Mouse (Mus musculus) embryo, embryonic 10.5 days (tissue): ENCODE measurements around the gene Rhox2g.
"Not testable (repeated sequence)": the region's sequence is repeated elsewhere in the genome, so short reads cannot be mapped to it uniquely, and the experiment has no call there.

ENCODE experiments used
- DNase-seq: peaks from one replicate; pipeline ENCODE4 v3.0.0-alpha.2; 2015; ENCODE audit warnings: low spot score

Rhox2g gene

DNA sequence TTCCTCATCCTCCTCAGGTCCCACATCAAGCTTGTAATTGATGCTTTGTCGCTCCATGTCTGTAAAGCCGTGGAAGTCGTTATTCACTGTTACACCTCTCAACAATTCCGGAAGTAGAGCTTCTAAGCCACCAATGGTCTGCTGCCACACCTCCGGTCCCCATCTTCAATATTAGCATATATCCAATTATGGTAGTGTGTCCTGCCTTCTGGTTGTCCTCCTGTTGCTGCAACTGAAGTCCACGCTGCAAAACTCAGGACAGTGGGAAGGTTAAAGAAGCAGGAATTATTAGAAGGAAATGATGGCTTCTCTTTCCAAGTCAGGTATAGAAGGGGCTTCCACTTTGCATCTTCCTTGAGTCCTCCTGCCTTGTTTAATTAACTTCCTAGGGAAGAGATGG, at the start of gene Rhox2g:
Gene Rhox2g, minus strand, starts transcription at position 101 of the 400 bp plus-strand sequence.
- DNase-seq, result not testable (repeated sequence)

DNA sequence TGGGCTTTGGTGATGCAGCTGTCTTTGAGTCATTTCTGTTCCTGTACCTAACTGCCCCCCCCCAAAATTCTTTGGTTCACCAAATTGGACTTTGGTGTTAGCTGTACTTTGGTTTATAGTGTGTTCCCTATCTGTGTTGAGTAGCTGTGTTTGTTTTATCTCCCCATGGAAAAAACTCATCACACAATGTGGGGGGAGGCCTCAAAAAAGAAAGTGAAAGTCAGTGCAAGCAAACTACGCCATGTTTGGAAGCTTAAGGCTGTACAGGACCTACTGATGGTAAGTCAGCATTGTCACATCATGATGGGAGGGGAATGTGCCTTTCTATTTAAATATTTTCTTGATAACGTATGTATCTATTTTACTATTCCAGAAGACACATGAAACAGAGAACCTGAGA, 49.0 kb upstream of the Rhox2g start:
- no peak for DNase-seq

DNA sequence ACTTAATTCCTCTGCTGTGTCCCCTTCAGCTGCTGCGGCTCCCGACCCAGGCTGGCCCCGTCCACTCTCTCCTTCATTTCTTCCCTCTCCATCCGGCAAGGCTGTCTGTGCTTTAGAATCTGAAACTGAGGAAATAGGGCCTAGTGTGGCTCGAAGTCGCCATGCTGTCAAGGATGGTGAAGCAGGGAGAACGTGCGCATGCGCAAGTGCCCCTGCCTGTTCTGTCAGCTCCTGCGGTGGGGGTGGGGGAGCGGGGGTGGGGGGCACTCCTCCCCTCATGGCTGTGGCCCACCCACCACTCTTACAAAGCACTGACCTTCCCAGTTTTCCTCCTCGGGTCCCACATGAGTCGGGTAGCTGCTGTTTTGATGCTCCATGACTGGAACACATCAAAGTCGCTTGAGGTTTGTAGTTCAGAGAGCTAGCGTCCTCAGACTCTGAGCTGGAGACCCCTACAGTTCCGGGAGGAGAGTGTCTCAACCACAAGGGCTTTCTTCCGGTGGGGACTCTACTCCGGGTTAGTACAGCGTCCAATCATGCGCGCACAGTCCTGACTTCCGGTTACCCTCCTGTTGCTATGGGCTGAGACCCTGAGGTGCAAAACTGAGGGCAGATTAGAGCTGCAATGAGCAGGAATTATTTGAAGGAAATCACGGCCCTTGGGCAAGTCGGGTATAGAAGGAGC, 39.9 kb upstream of the Rhox2g start:
- DNase-seq, result no peak

- not testable (repeated sequence) for DNase-seq
Measured at GRCm38 (mm10) chrX:37673177-37673576, 29.9 kb upstream of the Rhox2g start, which contains the start of gene Rhox2h. Rhox2h (minus strand) TSS chrX:37673277.

DNA sequence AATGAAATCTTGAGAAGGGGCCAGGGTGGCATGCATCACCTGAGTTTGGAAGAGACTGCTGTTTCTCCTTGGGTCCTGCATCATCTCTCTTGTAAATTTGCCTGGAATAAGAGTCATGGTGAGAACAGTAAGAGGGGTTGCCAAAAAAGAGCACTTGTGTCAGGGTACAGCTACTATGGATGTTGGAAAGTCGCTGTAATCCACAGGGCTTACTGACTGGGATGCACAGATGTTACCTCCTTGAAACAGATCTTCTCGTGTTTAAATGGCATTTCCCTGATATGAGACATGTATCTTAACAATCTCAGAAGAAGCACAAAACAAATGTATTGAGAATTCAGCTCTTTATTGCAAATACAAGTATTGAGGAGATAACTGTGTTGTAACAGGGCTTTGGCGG, 25.4 kb upstream of the Rhox2g start, which contains the start of gene Rhox3h:
Gene Rhox3h, minus strand, starts transcription at position 101 of the 400 bp plus-strand sequence.
- not testable (repeated sequence) for DNase-seq

DNA sequence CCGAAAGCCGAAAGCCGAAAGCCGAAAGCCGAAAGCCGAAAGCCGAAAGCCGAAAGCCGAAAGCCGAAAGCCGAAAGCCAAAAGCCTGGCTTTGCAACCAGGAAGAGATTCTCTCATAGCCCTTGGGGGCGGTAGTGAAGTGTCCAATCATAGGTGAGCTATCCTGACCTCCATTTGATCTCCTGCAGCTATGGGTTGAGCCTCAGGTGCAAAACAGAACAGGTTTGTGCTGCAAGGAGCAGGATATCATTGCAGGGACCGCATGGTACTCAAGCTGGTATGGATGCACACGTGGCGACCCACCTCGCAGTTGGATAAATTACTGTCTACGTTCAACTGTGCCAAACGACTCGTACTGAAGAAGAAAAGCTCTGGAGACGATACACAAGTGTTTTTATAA, 8.0 kb upstream of the Rhox2g start, which contains the start of gene Rhox4g:
Gene Rhox4g, minus strand, starts transcription at position 101 of the 400 bp plus-strand sequence.
- DNase-seq, result not testable (repeated sequence)

GRCm38 (mm10) chrX:37628512-37628911, 14.8 kb downstream of the Rhox2g start, which contains the start of gene Rhox3g:
Rhox3g (minus strand) TSS chrX:37628612.
- not testable (repeated sequence) for DNase-seq

GRCm38 (mm10) chrX:37607604-37608003, 35.7 kb downstream of the Rhox2g start, which contains the start of gene Rhox4f:
Rhox4f (minus strand) TSS chrX:37607704.
- not testable (repeated sequence) for DNase-seq
